Mouse (Mus musculus) hindbrain, embryonic 10.5 days (tissue): Measurements from ENCODE around the gene Ptprm. TPM values are rescaled to one million over a fixed set of nuclear protein-coding genes. Genes with fewer than 3 reads are reported as not detected.

Experiments
- DNase-seq: peaks from one replicate; pipeline ENCODE4 v3.0.0-alpha.2; 2017; ENCODE audit warnings: low spot score
- H3K27ac ChIP-seq: fragments of 300-500 bp; sonication (generic); 2 replicates; pipeline ENCODE4 v1.5.1; 2016; ENCODE audit warnings: mild to moderate bottlenecking, moderate library complexity
- H3K27me3 ChIP-seq: fragments of 300-500 bp; sonication (generic); 2 replicates; pipeline ENCODE4 v1.6.1; 2016; ENCODE audit warnings: mild to moderate bottlenecking; ENCODE audit not compliant: poor library complexity, insufficient read depth, severe bottlenecking
- H3K36me3 ChIP-seq: fragments of 300-500 bp; sonication (generic); 2 replicates; pipeline ENCODE4 v1.6.1; 2016; ENCODE audit warnings: mild to moderate bottlenecking, moderate library complexity
- H3K4me1 ChIP-seq: fragments of 300-500 bp; sonication (generic); replicated peaks from 2 replicates; pipeline ENCODE4 v1.6.1; 2016; ENCODE audit warnings: mild to moderate bottlenecking
- H3K4me3 ChIP-seq: fragments of 300-500 bp; sonication (generic); 2 replicates; pipeline ENCODE4 v1.5.1; 2016; ENCODE audit warnings: mild to moderate bottlenecking, moderate library complexity
- H3K9me3 ChIP-seq: fragments of 300-500 bp; sonication (generic); 2 replicates; pipeline ENCODE4 v1.6.1; 2016; ENCODE audit warnings: mild to moderate bottlenecking, moderate library complexity
- WGBS: fragments of 180-500 bp; shearing (Covaris S2); methylation state at CpG from one replicate; pipeline ENCODE4 v1.1.7; 2016; 5-methylcytosine and 5-hydroxymethylcytosine counted together
- polyA plus RNA-seq: library from polyadenylated mRNA; unstranded; fragments of >200 nt; fragmentation: Nextera tagmentation; extraction: Ambion mirVana; gene quantifications from 2 replicates; pipeline ENCODE4 v1.2.1, GENCODE M21; 2016

The Ptprm gene
- polyA plus RNA-seq, 1 experiment from 2014 or later, result 8.1 TPM

DNA sequence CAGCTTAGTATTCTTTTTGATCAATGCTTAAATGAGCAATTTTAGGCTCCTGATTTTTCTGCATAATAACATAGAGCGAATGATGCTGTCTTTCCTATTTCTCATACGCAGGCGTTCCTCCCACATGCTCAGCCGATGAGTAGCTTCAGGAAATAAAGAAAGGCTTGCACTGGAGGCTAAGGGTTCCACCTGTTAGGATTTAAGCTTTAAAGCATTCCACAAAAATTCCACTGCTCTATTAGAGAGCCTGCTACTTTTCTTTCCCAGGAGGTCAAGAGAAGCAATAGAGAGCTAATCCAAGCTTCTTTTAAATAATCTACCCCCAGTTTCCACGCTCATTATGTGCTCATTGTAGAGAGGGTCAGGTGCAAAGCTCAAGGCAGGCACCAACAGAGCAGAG is 127.3 kb downstream of the Ptprm start:
- H3K4me3 ChIP-seq, result no peak overlapping the region
- no peaks in the 10 kb centered on the region for H3K27me3 ChIP-seq
- no peak overlapping the region for H3K27ac ChIP-seq
- no peaks in the 10 kb centered on the region for H3K36me3 ChIP-seq
- no peaks in the 10 kb centered on the region for H3K9me3 ChIP-seq
- 68% methylated on average over 5 of the region's 5 CpGs for WGBS
- DNase-seq, result no peak
- H3K4me1 ChIP-seq, result no peaks in the 10 kb centered on the region; the same call in 1 of the 2 replicates

GRCm38 (mm10) chr17:67215326-67215725 is 138.9 kb downstream of the Ptprm start:
- DNase-seq, result no peak
- H3K9me3 ChIP-seq, result no peaks in the 10 kb centered on the region
- H3K36me3 ChIP-seq, result no peaks in the 10 kb centered on the region
- H3K4me3 ChIP-seq, result no peak overlapping the region
- 86% methylated on average over 1 of the region's 1 CpGs for WGBS
- no peak overlapping the region for H3K27ac ChIP-seq
- peaks cover 8% of the 10 kb centered on the region for H3K4me1 ChIP-seq
- no peaks in the 10 kb centered on the region for H3K27me3 ChIP-seq

- Histone ChIP-seq H3K9me3 (no peaks in the 10 kb centered on the region), H3K27ac (no peak overlapping the region), H3K4me3 (no peak overlapping the region), H3K4me1 (peaks cover 13% of the 10 kb centered on the region), H3K27me3 (no peaks in the 10 kb centered on the region), H3K36me3 (no peaks in the 10 kb centered on the region)
- WGBS, result 16% methylated on average over 3 of the region's 3 CpGs
- no peak for DNase-seq
These were observed 140.5 kb downstream of the Ptprm start for GRCm38 (mm10) chr17:67213711-67214110.

DNA sequence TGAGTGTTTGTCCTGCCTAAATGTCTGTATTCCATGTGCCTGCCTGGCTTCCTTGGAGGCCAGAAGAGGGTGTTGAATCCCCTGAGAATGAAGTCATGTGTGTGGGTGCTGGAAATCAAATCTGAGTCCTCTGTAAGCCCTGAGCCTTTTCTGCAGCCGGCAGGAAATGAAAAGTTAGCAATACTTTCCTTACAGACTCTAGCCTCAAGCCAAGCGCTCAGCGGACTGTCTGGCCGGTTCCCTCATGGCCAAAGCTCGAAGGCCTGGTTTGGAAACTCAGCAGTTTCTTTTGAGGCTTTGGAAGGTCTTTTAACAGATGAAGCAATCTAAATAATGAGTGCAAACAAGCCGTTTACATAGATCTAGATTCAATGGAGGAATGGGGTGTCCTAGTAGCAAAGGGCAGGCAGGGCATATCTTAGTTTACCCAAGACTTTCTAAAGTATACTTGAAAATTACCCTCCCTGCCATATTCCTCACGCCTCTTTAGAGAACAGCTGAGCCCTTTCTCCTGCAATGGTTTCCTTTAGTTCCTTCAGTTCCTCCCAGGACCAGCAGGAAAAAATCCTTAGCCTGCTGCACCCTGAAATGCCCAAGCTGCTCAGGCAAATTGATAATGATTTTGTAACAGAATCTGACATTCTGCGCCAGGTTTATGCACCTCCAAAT is 144.4 kb downstream of the Ptprm start:
- H3K27ac ChIP-seq, result no peak overlapping the region
- 79% methylated on average over 8 of the region's 8 CpGs for whole genome bisulfite sequencing
- DNase-seq, result no peak
- no peak overlapping the region for H3K4me3 ChIP-seq
- H3K27me3 ChIP-seq, result no peaks in the 10 kb centered on the region
- no peaks in the 10 kb centered on the region for H3K36me3 ChIP-seq
- no peaks in the 10 kb centered on the region for H3K9me3 ChIP-seq
- peaks cover 13% of the 10 kb centered on the region for H3K4me1 ChIP-seq

DNA sequence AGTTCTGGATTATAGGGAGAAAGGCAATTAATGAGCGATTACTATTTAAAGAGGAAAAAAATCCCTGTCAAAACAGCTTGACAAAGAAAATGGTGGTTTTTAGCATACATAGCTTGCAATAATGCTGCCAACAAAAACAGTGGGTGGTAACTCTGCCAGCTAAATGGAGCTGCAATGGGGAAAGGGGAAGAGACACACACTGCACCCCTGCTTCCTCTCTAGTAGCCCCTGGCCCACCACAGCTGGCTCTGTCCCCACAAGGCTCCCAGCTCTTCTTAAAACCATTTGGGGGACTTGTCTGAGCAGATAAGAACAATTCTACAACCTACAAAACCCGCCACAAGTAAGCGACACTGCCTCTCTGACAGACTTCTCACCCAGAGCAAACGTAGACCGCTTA is 145.7 kb downstream of the Ptprm start:
- Histone ChIP-seq H3K9me3 (no peaks in the 10 kb centered on the region), H3K36me3 (no peaks in the 10 kb centered on the region), H3K4me1 (peaks cover 7% of the 10 kb centered on the region), H3K27me3 (no peaks in the 10 kb centered on the region), H3K4me3 (no peak overlapping the region), H3K27ac (no peak overlapping the region)
- 74% methylated on average over 5 of the region's 5 CpGs for WGBS
- DNase-seq, result no peak

DNA sequence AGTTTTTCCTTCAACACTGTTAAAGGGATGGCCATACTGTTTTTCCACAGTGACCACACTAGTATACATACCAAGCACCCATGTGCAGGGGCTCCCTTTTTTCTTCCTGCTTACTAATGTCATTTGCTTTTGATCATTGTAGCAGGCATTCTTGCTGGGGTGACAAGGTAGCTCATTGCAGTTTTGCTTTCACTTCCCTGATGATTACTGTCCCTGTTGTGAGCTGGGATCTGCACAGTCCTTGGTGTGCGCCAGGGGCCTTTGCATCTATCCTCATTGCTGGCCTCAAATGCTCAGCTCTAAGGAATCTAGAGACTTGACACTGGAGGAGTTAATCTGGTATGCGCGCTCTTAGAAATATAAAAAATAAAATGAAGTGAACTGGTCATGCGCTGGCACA is 147.3 kb downstream of the Ptprm start:
- WGBS, result 96% methylated on average over 4 of the region's 4 CpGs
- Histone ChIP-seq H3K27ac (no peak overlapping the region), H3K9me3 (no peaks in the 10 kb centered on the region), H3K4me1 (peaks cover 6% of the 10 kb centered on the region; the same call in 1 of the 2 replicates), H3K4me3 (no peak overlapping the region), H3K27me3 (no peaks in the 10 kb centered on the region), H3K36me3 (no peaks in the 10 kb centered on the region)
- no peak for DNase-seq

- Histone ChIP-seq H3K4me1 (0 out of 2 replicates have a peak, but pooled peaks cover 5% of the 10 kb centered on the region), H3K27ac (no peak overlapping the region; the same call in 1 of the 2 replicates), H3K4me3 (no peak overlapping the region), H3K36me3 (no peaks in the 10 kb centered on the region), H3K9me3 (no peaks in the 10 kb centered on the region), H3K27me3 (no peaks in the 10 kb centered on the region)
- 43% methylated on average over 7 of the region's 7 CpGs for WGBS
- no peak for DNase-seq
These were observed 153.1 kb downstream of the Ptprm start for GRCm38 (mm10) chr17:67201151-67201550.

GRCm38 (mm10) chr17:67193728-67194127 is 160.5 kb downstream of the Ptprm start:
- DNase-seq, result no peak
- 0 out of 2 replicates have a peak, but pooled peaks cover 4% of the 10 kb centered on the region for H3K4me1 ChIP-seq
- no peak overlapping the region for H3K4me3 ChIP-seq
- no peaks in the 10 kb centered on the region for H3K27me3 ChIP-seq
- H3K36me3 ChIP-seq, result no peaks in the 10 kb centered on the region
- no peak overlapping the region for H3K27ac ChIP-seq
- H3K9me3 ChIP-seq, result no peaks in the 10 kb centered on the region
- WGBS, result 67% methylated on average over 5 of the region's 5 CpGs

DNA sequence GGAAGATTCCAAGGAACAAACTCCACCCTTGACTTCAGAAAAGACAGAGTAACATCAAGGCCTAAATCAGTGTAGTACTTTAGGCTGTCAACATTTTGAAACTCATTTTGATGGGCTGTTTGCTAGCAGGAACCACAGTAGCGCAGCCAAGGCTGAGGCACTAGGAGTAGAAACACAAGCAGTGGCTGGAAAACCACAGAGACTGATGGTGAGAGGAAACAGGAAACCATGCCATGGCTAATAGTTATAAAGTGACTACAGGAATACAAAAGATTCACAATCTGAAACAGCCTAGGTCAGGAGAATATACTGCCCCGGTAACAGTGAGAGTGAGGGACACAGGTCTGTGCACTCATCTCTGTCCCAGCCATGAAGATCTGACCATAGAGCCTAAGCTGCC is 165.7 kb downstream of the Ptprm start:
- DNase-seq, result no peak
- H3K36me3 ChIP-seq, result no peaks in the 10 kb centered on the region
- 95% methylated on average over 2 of the region's 2 CpGs for WGBS
- H3K4me1 ChIP-seq, result 0 out of 2 replicates have a peak, but pooled peaks cover under 1% of the 10 kb centered on the region
- no peaks in the 10 kb centered on the region for H3K9me3 ChIP-seq
- H3K4me3 ChIP-seq, result no peak overlapping the region
- H3K27ac ChIP-seq, result no peak overlapping the region
- no peaks in the 10 kb centered on the region for H3K27me3 ChIP-seq

GRCm38 (mm10) chr17:67186879-67187278 is 167.4 kb downstream of the Ptprm start:
- Histone ChIP-seq H3K4me1 (no peaks in the 10 kb centered on the region), H3K27me3 (no peaks in the 10 kb centered on the region), H3K36me3 (no peaks in the 10 kb centered on the region), H3K9me3 (no peaks in the 10 kb centered on the region), H3K27ac (no peak overlapping the region), H3K4me3 (no peak overlapping the region)
- 79% methylated on average over 6 of the region's 6 CpGs for WGBS
- DNase-seq, result no peak

DNA sequence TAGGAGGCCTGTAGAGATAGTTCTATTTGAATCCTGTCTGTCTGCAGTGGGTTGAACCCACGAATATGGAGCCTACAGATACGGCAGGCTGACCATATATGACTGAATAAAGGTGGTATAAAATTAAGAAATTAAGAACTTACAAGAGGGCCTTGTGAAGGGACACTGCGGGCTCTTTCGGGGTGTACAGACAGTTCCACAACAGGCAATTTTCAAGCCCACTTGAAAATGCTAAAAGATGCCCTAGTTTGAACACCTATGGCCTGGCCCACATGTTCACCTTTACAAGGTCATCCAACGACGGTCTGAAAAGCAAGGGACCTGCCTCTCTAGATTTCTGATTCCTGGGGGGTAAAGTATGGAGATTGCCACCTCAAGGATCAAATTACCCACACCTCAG is 168.3 kb downstream of the Ptprm start:
- no peak overlapping the region for H3K27ac ChIP-seq
- no peaks in the 10 kb centered on the region for H3K4me1 ChIP-seq
- no peak overlapping the region for H3K4me3 ChIP-seq
- DNase-seq, result no peak
- 89% methylated on average over 6 of the region's 6 CpGs for WGBS
- H3K27me3 ChIP-seq, result no peaks in the 10 kb centered on the region
- H3K9me3 ChIP-seq, result no peaks in the 10 kb centered on the region
- H3K36me3 ChIP-seq, result no peaks in the 10 kb centered on the region

DNA sequence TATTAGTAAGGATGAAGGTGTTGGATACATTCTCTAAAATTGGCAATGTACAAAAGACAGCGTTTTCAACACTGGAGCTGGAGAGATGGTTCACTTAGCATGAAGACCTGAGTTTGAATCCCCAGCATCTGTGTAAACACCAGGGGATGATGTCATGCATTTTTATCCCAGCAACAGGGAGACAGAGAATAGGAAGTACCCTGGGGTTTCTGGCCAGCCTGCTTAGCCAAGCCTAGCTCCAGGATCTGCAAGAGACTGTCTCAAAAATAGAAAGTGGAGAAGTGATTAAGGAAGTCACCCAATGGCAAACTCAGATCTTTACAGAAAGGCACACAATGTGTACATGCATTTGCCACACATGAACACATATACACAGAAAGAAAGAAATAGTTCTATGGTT is 174.8 kb downstream of the Ptprm start:
- no peak for DNase-seq
- Histone ChIP-seq H3K27ac (no peak overlapping the region), H3K27me3 (no peaks in the 10 kb centered on the region), H3K9me3 (peaks cover 5% of the 10 kb centered on the region; the same call in 1 of the 2 replicates), H3K36me3 (no peaks in the 10 kb centered on the region), H3K4me1 (no peaks in the 10 kb centered on the region), H3K4me3 (no peak overlapping the region)
- 75% methylated on average over 1 of the region's 1 CpGs for WGBS

GRCm38 (mm10) chr17:67178686-67179265 is 175.5 kb downstream of the Ptprm start:
- peaks cover 5% of the 10 kb centered on the region; the same call in 1 of the 2 replicates for H3K9me3 ChIP-seq
- 68% methylated on average over 5 of the region's 5 CpGs for WGBS
- H3K36me3 ChIP-seq, result no peaks in the 10 kb centered on the region
- no peak overlapping the region for H3K27ac ChIP-seq
- no peaks in the 10 kb centered on the region for H3K27me3 ChIP-seq
- H3K4me3 ChIP-seq, result no peak overlapping the region
- peak; percentile 4 for DNase-seq
- H3K4me1 ChIP-seq, result no peaks in the 10 kb centered on the region
